Mouse (Mus musculus) limb, embryonic 10.5 days (tissue): ENCODE results near the gene Mtmr12. TPM values are rescaled to one million over a fixed set of nuclear protein-coding genes. Genes with fewer than 3 reads are reported as not detected.

ENCODE experiments used
- microRNA counts: library from miRNA; unstranded; fragments of <30 nt; microRNA quantifications from one replicate; lab custom pipeline; 2017
- microRNA-seq: library from miRNA; unstranded; fragments of <30 nt; microRNA quantifications from one replicate; pipeline ENCODE4, GENCODE M21; 2017
- polyA plus RNA-seq: library from polyadenylated mRNA; unstranded; fragments of >200 nt; fragmentation: Nextera tagmentation; extraction: Ambion mirVana; gene quantifications from 2 replicates; pipeline ENCODE4 v1.2.1, GENCODE M21; 2016

Gene Mtmr12
- polyA plus RNA-seq, 1 experiment from 2014 or later = 22.3 TPM

MicroRNAs encoded within 50 kb of the gene (microRNA counts, 519-probe panel; counts per million panel counts)
- 684 counts per million, percentile 72 among the panel's probes with 10 or more counts for microRNA mmu-miR-1898 (lab: Ali Mortazavi, UCI)

Small RNA genes within 50 kb of the gene (microRNA-seq; reads per million reads assigned to microRNA genes)
- gene Mir1898 = not detected

Other genes with a start within 250 kb of the Mtmr12 start
- 970 and 1,039 TPM in 2 replicates for gene Sub1, start 208.0 kb upstream of the Mtmr12 start, polyA plus RNA-seq
- 120 and 126 TPM in 2 replicates for gene Zfr, start 87.2 kb upstream of the Mtmr12 start, polyA plus RNA-seq
- gene Golph3, start 116.4 kb downstream of the Mtmr12 start, polyA plus RNA-seq = 65.9 and 75.5 TPM in 2 replicates
- gene 1810049J17Rik, start 116.9 kb downstream of the Mtmr12 start, polyA plus RNA-seq = 0.68 and 1.4 TPM in 2 replicates